Mouse (Mus musculus): ENCODE data around the gene Mup17.
"Not testable (repeated sequence)": the region's sequence is repeated elsewhere in the genome, so short reads cannot be mapped to it uniquely, and the experiment has no call there.

Gene Mup17

GRCm38 (mm10) chr4:61595771-61596170 lies at the start of gene Mup17:
Gene Mup17, minus strand, starts transcription at chr4:61595871.
- not testable (repeated sequence) for DNase-seq (ENCODE audit: low spot score in 2 of 2)

- DNase-seq (ENCODE audit: low spot score in 2 of 2), result not testable (repeated sequence)
Observed at GRCm38 (mm10) chr4:61571561-61571960, 24.1 kb downstream of the Mup17 start.

GRCm38 (mm10) chr4:61555887-61556286 lies 39.8 kb downstream of the Mup17 start:
- not testable (repeated sequence) for DNase-seq (ENCODE audit: low spot score in 2 of 2)
